Mouse (Mus musculus): ENCODE data around the gene Khk.
A peak's percentile ranks its signal among the peaks of the same experiment; 100 is the strongest.

Gene Khk

GRCm38 (mm10) chr5:30913060-30913841 is 8.0 kb upstream of the Khk start, which contains the start of gene Emilin1:
Gene Emilin1 (plus strand): TSS chr5:30913402.
- peak; percentile 99 for DNase-seq (ENCODE audit: low read depth, low spot score)

DNA sequence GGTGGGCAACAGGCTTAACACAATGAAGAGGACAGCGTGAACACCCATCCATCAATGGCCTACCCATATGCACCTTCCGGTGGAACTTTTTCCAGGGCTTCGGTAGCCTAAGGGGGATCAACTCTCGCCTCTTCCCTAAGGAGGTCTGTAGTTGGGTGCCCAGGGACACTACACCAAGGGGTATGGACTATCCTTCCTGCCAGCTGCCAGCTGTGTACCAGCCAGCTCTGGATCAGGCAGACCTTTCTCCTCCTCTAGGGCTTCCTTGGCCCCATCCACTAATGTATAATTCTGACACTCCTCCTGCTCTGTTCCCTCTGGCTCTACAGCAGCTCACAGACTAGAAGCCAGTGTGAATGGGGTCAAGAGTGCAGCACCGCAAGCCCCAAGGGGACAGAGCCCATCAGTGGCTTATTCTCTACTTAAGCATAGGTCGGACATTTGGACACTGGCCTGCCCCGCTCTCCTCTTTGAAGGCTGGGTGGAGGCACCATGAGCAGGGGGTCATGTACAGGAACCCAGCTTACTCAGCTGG is 7.1 kb upstream of the Khk start:
- DNase-seq (ENCODE audit: low read depth, low spot score) = peak; percentile 71

DNA sequence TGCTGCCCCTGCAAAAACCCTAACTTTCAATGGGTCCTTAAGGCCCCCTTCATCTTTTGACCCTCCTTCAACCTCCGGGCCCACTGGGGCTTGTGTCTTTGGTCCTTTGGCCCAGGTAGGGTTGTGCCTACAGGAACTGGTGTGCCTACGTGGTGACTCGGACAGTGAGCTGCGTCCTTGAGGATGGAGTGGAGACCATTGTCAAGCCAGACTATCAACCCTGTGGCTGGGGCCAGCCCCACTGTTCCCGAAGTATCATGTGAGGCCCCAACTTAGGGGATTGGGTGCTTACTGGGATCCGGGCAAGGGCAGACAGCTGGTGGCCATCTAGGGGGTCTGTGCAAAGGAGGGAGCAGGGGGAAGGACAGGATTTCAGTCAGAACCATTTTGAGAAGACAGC is 6.4 kb upstream of the Khk start:
- DNase-seq (ENCODE audit: low read depth, low spot score) = no peak

DNA sequence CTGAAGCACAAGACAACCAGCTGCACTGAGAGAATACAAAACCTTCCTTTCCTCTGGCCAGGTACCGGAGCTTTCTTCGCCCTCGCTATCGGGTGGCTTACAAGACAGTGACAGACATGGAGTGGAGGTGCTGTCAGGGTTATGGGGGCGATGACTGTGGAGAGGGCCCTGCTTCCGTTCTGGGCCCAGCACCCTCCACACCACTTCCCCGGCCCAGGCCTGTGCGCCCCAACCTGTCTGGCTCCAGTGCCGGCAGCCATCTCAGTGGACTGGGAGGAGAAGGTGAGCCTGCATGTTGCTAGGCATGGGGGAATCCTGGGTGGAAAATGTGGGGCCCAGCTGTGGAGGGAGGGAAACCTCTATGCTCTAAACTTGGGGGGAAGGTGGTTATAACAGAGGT is 5.8 kb upstream of the Khk start:
- peak; percentile 31 for DNase-seq (ENCODE audit: low read depth, low spot score)

DNA sequence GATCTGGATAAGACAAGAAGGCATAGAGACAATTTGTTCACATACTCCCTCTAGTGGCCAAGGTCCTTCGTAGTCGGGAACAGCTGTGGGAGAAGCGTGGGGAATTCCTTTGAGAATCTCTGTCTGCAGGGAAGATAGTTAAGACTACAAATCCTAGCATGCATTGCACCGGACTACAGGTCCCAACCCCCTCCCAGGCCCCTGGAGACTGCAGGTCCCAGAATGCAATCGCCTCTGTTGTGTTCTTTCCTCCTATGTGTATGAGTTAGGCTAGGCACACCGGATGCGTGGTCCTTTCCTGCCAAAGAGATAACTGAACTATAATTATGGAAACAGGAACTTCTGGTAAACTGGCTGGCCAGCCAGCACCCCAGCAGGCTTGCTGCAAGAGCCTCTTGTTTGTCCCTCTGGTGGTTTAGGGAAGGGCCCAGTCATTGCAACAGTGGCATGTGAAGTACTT is 5.2 kb upstream of the Khk start:
- peak; percentile 99 for DNase-seq (ENCODE audit: low read depth, low spot score)

- no peak for DNase-seq (ENCODE audit: low read depth, low spot score)
Measured at GRCm38 (mm10) chr5:30916841-30917240, 4.4 kb upstream of the Khk start.

- no peak for DNase-seq (ENCODE audit: low read depth, low spot score)
Measured at GRCm38 (mm10) chr5:30917348-30917747, 3.9 kb upstream of the Khk start.

DNA sequence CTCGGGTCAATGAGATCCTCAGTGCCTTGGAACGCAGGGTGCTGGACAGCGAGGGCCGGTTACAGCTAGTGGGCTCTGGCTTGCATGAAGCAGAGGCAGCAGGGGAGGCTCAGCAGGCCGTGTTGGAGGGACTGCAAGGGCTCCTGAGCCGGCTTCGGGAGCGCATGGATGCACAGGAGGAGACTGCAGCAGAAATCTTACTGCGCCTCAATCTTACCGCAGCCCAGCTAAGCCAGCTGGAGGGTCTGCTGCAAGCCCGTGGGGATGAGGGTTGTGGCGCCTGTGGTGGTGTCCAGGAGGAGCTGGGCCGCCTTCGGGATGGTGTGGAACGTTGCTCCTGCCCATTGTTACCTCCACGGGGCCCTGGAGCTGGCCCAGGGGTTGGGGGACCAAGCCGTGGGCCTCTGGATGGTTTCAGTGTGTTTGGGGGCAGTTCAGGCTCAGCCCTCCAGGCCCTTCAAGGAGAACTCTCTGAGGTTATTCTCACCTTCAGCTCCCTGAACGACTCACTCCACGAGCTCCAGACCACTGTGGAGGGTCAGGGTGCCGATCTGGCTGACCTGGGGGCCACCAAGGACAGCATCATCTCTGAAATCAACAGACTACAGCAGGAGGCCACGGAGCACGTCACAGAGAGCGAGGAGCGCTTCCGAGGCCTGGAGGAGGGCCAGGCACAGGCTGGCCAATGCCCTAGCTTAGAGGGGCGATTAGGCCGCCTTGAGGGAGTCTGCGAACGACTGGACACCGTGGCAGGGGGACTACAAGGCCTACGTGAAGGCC is 3.1 kb upstream of the Khk start:
- no peak for DNase-seq (ENCODE audit: low read depth, low spot score)

- no peak for DNase-seq (ENCODE audit: low read depth, low spot score)
Measured at GRCm38 (mm10) chr5:30918691-30919090, 2.5 kb upstream of the Khk start.

- no peak for DNase-seq (ENCODE audit: low read depth, low spot score)
Measured at GRCm38 (mm10) chr5:30919831-30920614, 1.2 kb upstream of the Khk start.

GRCm38 (mm10) chr5:30920621-30921020 is 610 bp upstream of the Khk start:
- no peak for DNase-seq (ENCODE audit: low read depth, low spot score)

GRCm38 (mm10) chr5:30922581-30923041 is 1.4 kb downstream of the Khk start:
- no peak for DNase-seq (ENCODE audit: low read depth, low spot score)

DNA sequence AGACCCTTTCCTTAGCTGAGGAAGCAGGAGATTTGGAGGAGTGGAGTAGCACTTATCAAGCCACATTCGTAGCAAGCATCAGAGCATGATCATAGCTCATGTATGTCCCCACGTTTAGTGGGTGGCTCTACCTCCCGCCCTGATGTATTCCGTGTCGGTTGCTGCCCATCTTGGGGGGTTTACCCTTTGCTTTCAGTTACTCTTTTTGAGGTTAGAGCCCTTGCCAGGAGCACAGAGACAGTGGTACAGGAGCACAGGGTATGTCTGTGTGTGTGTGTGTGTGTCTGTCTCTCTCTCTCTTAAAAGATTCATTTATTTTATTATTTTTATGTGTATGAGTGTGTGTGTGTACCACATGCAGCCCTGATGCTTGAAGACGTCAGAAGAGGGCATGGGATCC is 1.9 kb downstream of the Khk start:
- DNase-seq (ENCODE audit: low read depth, low spot score) = no peak

GRCm38 (mm10) chr5:30924614-30925013 is 3.4 kb downstream of the Khk start:
- no peak for DNase-seq (ENCODE audit: low read depth, low spot score)

- no peak for DNase-seq (ENCODE audit: low read depth, low spot score)
Measured at GRCm38 (mm10) chr5:30925217-30925616, 4.0 kb downstream of the Khk start.

- DNase-seq (ENCODE audit: low read depth, low spot score) = no peak
Measured at GRCm38 (mm10) chr5:30926073-30926472, 4.8 kb downstream of the Khk start.

- DNase-seq (ENCODE audit: low read depth, low spot score) = peak; percentile 48
Measured at GRCm38 (mm10) chr5:30927945-30928529, 6.8 kb downstream of the Khk start.

DNA sequence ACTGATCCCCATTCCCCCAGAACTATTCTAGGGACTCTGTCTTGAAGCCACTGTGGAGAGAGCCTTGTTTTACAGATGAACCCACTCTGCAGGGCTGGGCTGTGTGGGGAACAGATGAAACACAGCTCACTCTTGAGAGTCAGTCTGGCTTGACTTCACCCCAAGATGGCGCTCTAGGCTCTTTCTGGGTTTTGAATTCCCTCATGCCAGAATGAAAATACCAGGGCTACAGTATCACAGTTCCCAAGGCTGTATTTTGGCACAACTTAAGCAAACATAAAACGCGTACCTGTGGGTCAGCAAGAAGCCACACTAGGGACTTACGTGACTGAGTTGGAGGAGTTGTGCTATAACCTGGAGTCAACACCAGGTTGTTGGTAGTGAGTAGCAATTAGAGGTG is 8.9 kb downstream of the Khk start:
- DNase-seq (ENCODE audit: low read depth, low spot score) = peak; percentile 89

- DNase-seq (ENCODE audit: low read depth, low spot score) = no peak
Measured at GRCm38 (mm10) chr5:30930846-30931245, 9.6 kb downstream of the Khk start.

DNA sequence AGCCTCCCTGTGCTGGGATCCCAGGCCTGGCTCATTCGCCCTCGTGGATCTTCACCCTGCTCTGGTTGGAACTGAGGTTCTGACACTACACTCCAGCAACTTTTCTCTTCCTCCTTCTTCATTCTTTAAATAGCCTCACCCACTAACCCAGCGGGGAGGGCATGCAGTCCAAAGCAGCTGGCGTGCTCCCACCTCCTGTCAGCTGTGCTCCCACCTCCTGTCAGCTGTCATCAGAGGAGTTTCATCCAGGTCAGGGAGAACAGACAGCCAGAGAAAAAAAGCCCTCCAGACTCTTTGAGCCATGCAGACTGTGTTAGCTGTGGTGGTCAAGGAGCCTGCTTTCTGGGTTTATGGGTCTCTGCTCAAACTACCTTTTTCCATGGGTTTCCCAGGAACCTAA is 10.1 kb downstream of the Khk start:
- no peak for DNase-seq (ENCODE audit: low read depth, low spot score)

DNA sequence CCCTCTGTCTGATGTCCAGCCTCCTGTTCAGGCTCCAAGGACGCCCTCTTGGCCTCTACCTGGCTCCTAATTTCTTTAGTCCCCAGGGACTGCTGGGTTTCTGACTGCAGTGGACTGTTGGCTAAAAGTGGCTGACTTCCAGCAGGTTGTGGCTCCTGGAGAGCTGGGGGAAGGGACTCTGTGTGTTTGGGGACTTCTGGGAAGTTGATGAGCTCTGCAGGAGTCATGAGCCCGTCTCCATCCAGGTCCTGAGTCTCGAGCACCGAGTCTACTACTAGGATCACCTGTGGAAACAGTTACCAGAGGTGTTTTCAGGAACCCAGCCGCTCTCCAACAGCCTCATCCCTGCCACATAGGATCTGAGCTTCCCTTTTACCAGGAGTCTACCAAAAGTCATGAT is 12.5 kb downstream of the Khk start:
- DNase-seq (ENCODE audit: low read depth, low spot score) = no peak

All from 3T3-L1 (cell line).